Mouse (Mus musculus) left cerebral cortex, adult 11 months (tissue): ENCODE measurements at regions not wholly inside any gene's neighbourhood (a gene's known extent, or its start where the extent isn't known, plus 50 kb on each side); places are given as distances from the start of the nearest gene placed in this dataset.

ENCODE experiments used
- DNase-seq: peaks from one replicate; pipeline ENCODE4 v3.0.0; 2022; ENCODE audit warnings: low spot score

GRCm38 (mm10) chr4:26171177-26171576 lies 175.5 kb downstream of the Manea start:
- no peak for DNase-seq

- DNase-seq = peak; percentile 4
Measured at GRCm38 (mm10) chr4:26156198-26156597, 190.5 kb downstream of the Manea start.
